Mouse (Mus musculus): ENCODE measurements around the gene Kiss1.

GRCm38 (mm10) chr1:133325951-133326350 lies 4.3 kb downstream of the Kiss1 start:
- no peak for TF ChIP-seq CTCF (IDR thresholded peaks at IDR 0.05; ENCODE audit: low read depth)
- TF ChIP-seq EP300 (optimal IDR thresholded peaks at IDR 0.05): no peak

All from stomach, postnatal 0 days (tissue).